Comparison of ENCODE assay signal across 22 mouse cellular contexts in the genomic region with DNA sequence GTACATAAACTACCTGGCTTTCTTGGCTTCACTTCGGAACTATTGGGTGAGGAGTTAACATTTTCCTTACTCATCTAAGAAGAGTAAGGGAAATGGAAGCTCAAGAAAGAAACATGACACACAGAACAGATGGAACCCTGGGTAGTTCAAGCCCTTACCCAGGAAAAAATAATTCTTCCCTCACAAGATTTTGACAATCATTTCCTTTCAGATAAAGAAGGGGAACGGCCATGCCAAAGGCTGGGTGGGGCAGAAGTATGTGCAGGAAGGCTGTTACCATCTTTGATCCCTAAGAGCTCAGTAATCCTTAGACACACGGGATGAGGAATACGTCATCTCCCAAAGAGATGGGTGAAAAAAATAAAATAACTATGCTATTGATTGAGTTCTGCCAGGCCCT. TPM values are rescaled to one million over a fixed set of nuclear protein-coding genes. Genes with fewer than 3 reads are reported as not detected.
DNase-seq lines count a peak whose midpoint lies in the region; ATAC-seq and TF ChIP-seq lines count a peak whose summit lies in the region.
"Had no signal": no experiment of that assay in that cellular context is flagged by ENCODE, and none has a peak within 500 bp of the region (broad histone marks: within the 10 kb centered on the region; RNA-seq: fewer than 3 reads in every experiment).

No protein-coding gene starts in this region.

- peaks cover 0 to 24% of the 10 kb centered on the region in 2 experiments; a peak in 2 of 4 replicates for H3K36me3 ChIP-seq in MEL (ENCODE audit: control insufficient read depth in 1 of 2, insufficient read depth in 2 of 2, low read length in 2 of 2)
- H3K36me3 ChIP-seq: G1E had no signal

- H3K9ac ChIP-seq in MEL (ENCODE audit: control insufficient read depth, low read depth, low read length, poor library complexity, severe bottlenecking), result no peak overlapping the region

- H3K27me3 ChIP-seq in MEL (ENCODE audit: control insufficient read depth in 1 of 2, insufficient read depth in 2 of 2, low read length in 2 of 2), result no peaks in the 10 kb centered on the region
- H3K27me3 ChIP-seq: CH12.LX, Patski had no signal

- no peak for DNase-seq in MEL (ENCODE audit: low read depth, low spot score)
- DNase-seq in lung, postnatal 14 days, result no peak
- DNase-seq in left cerebral cortex, adult 11 months (ENCODE audit: low spot score), result no peak
- DNase-seq: adrenal gland, adult 2 months; adrenal gland, adult 8-10 months; adrenal gland, postnatal 10 days; adrenal gland, postnatal 14 days; adrenal gland, postnatal 25 days; adrenal gland, postnatal 36 days; B cell, adult 2 months; cerebellum, adult 11 months; cerebellum, adult 11-12 months; cerebellum, adult 18-20 months; cerebellum, adult 2 months had no signal

- no peak for TF ChIP-seq POLR2A in MEL (IDR thresholded peaks at IDR 0.05; ENCODE audit: control insufficient read depth in 1 of 2, insufficient read depth in 1 of 2, low read depth in 1 of 2, low read length in 2 of 2, poor library complexity in 1 of 2)

- H3K79me2 ChIP-seq in MEL (ENCODE audit: control insufficient read depth, insufficient read depth, low read length, poor library complexity), result no peaks in the 10 kb centered on the region

- H3K4me3 ChIP-seq in MEL (ENCODE audit: control insufficient read depth in 1 of 2, insufficient read depth in 1 of 2, low read depth in 2 of 2, low read length in 2 of 2), result no peak overlapping the region

- TF ChIP-seq EP300 in MEL (IDR thresholded peaks at IDR 0.05; ENCODE audit: low read depth in 1 of 2, low read length in 2 of 2), result peak; percentile 64 to 78

- TF ChIP-seq CTCF in MEL (IDR thresholded peaks at IDR 0.05 in 2 of 3, conservative IDR thresholded peaks at IDR 0.05 in 1 of 3; ENCODE audit: control insufficient read depth in 1 of 3, insufficient read depth in 1 of 3, low read depth in 2 of 3, low read length in 3 of 3, poor library complexity in 1 of 3, severe bottlenecking in 1 of 3), result no peak

- TF ChIP-seq RAD21 in MEL (IDR thresholded peaks at IDR 0.05; ENCODE audit: low read depth, low read length), result no peak

- H3K27ac ChIP-seq in MEL (ENCODE audit: control insufficient read depth, low read depth, low read length), result no peak overlapping the region

- H3K9me3 ChIP-seq in MEL (replicated peaks; ENCODE audit: insufficient read depth, low read length), result no peaks in the 10 kb centered on the region
- H3K9me3 ChIP-seq: G1E had no signal

- ATAC-seq in common myeloid progenitor, adult 5-6 weeks (replicated peaks; ENCODE audit: low read depth, poor library complexity, severe bottlenecking), result peak; percentile 48
- 0 out of 2 replicates have a peak, but pooled peaks have one; percentile 12 for ATAC-seq in megakaryocyte progenitor cell, adult 5-6 weeks (replicated peaks; ENCODE audit: poor library complexity)
- no peak for ATAC-seq in inflammation-experienced regulatory T-cells, adult 6 months
- ATAC-seq: activated CD4-positive, CD25-positive, alpha-beta regulatory T cell, adult 4 months; CD4-positive, CD25-positive, alpha-beta regulatory T cell, adult 4 months; Patski had no signal

- H3K4me1 ChIP-seq in MEL (ENCODE audit: control insufficient read depth in 1 of 2, insufficient read depth in 2 of 2, low read length in 2 of 2), result peaks cover 11 to 42% of the 10 kb centered on the region in 2 experiments

TF ChIP-seq in MEL, 35 proteins besides CTCF, POLR2A, EP300 and RAD21:
- TF ChIP-seq USF2 (IDR thresholded peaks at IDR 0.05; ENCODE audit: borderline replicate concordance in 1 of 2, insufficient read depth in 1 of 2, low read depth in 1 of 2, low read length in 2 of 2), result no peak
- no peak for TF ChIP-seq MXI1 (IDR thresholded peaks at IDR 0.05; ENCODE audit: low read depth, low read length)
- TF ChIP-seq POLR2AphosphoS5 (IDR thresholded peaks at IDR 0.05; ENCODE audit: borderline replicate concordance, low read depth, low read length), result no peak
- TF ChIP-seq ETS1 (IDR thresholded peaks at IDR 0.05; ENCODE audit: low read depth, low read length), result peak; percentile 57; the same call in 1 of the 2 replicates
- TF ChIP-seq MYB (IDR thresholded peaks at IDR 0.05; ENCODE audit: low read depth, low read length), result no peak
- TF ChIP-seq GATA1 (IDR thresholded peaks at IDR 0.05; ENCODE audit: low read depth, low read length), result peak; percentile 53
- peak; percentile 87 for TF ChIP-seq RCOR1 (IDR thresholded peaks at IDR 0.05; ENCODE audit: low read depth, low read length)
- TF ChIP-seq E2F4 (IDR thresholded peaks at IDR 0.05; ENCODE audit: borderline replicate concordance, low read depth, low read length), result no peak
- no peak for TF ChIP-seq SMC3 (IDR thresholded peaks at IDR 0.05; ENCODE audit: low read depth, low read length)
- peak; percentile 23; the same call in 1 of the 2 replicates for TF ChIP-seq TCF12 (IDR thresholded peaks at IDR 0.05; ENCODE audit: low read depth, low read length)
- no peak for TF ChIP-seq NELFE (IDR thresholded peaks at IDR 0.05; ENCODE audit: low read depth, low read length)
- TF ChIP-seq GABPA (IDR thresholded peaks at IDR 0.05; ENCODE audit: low read depth, low read length), result no peak
- 0 out of 2 replicates have a peak, but pooled peaks have one; percentile 34 for TF ChIP-seq MYC (IDR thresholded peaks at IDR 0.05; ENCODE audit: low read depth, low read length)

RNA-seq across cellular contexts. Expression of a gene that starts 20.7 kb away (rescaled TPM):
- 15.8 and 15.9 TPM in 2 replicates for total RNA-seq in MEL (2012; rRNA removed)
- 10 to 100 TPM in 1 of 2 experiments, not detected in 1; 21.6 TPM for polyA plus RNA-seq in MEL (2012; ENCODE audit: insufficient read depth in 1 of 2, insufficient read length in 2 of 2, low read depth in 1 of 2, low replicate concordance in 2 of 2, missing spikeins in 1 of 2)
- total RNA-seq in common myeloid progenitor, adult 5-6 weeks (2017), result 4.3 and 4.6 TPM in 2 replicates
- 3.4 and 3.5 TPM in 2 replicates for total RNA-seq in megakaryocyte progenitor cell, adult 5-6 weeks (2015)
- 2.9 and 4.1 TPM in 2 replicates for total RNA-seq in megakaryocyte progenitor cell, adult 5-6 weeks (2017)
- polyA plus RNA-seq in inflammation-experienced regulatory T-cells, adult 6 months (2017; shearing (Covaris generic)), result 100 to 1,000 TPM in 2 of 3 experiments, 10 to 100 TPM in 1; 98.8 to 258 (median 129) TPM
